15 mouse cellular contexts compared by ENCODE assay signal in the genomic region with DNA sequence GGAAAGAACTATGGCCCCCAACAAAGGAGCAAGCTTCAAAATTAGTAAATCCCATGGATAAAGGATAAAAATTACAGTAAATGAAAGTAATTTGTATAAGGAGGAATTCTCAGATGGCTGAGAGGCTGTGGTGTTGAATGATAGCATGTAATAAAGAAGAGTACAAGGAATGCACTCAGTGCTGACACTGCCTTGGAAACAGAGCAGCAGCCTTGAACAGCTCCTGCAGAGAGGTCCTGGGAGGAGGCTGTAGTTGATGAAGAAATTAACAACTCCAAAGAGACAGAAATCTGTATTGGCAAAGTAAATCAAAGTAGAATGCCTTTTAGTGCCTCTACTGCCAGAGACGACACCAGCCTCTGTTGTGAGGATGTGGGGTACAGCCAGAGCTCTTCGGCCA.
"Had no signal": no experiment of that assay in that cellular context is flagged by ENCODE, and none has a peak within 500 bp of the region (broad histone marks: within the 10 kb centered on the region; RNA-seq: fewer than 3 reads in every experiment).

No protein-coding gene starts in this region.

- H3K9me3 ChIP-seq: stomach, embryonic 15.5 days had no signal

- H3K36me3 ChIP-seq: neural tube, embryonic 12.5 days; stomach, embryonic 15.5 days had no signal

- H3K9ac ChIP-seq: neural tube, embryonic 12.5 days; stomach, embryonic 15.5 days had no signal

- H3K27ac ChIP-seq: neural tube, embryonic 12.5 days; stomach, embryonic 15.5 days; stomach, postnatal 0 days had no signal

- H3K27me3 ChIP-seq: neural tube, embryonic 12.5 days; stomach, embryonic 15.5 days had no signal

- H3K4me3 ChIP-seq: neural tube, embryonic 12.5 days; stomach, embryonic 15.5 days had no signal

- H3K4me2 ChIP-seq: neural tube, embryonic 12.5 days; stomach, embryonic 15.5 days had no signal

- DNase-seq: retina, postnatal 1 day; right cerebral cortex, adult 18-20 months; right cerebral cortex, postnatal 14 days; right cerebral cortex, postnatal 25 days; right cerebral cortex, postnatal 4 days; spleen, adult 18-20 months; thymus, adult 18-20 months; thymus, adult 2 months; thymus, postnatal 14 days; thymus, postnatal 25 days; thymus, postnatal 36 days; thymus, postnatal 4 days had no signal

- H3K4me1 ChIP-seq: neural tube, embryonic 12.5 days; stomach, embryonic 15.5 days had no signal
